Mouse (Mus musculus): ENCODE measurements around the gene Cpa1.

GRCm38 (mm10) chr6:30652425-30653188, 13.6 kb downstream of the Cpa1 start:
- TF ChIP-seq POLR2A (IDR thresholded peaks at IDR 0.05; ENCODE audit: control insufficient read depth, extremely low read depth, insufficient read depth, low read length, poor library complexity) (no peak), CTCF (IDR thresholded peaks at IDR 0.05; ENCODE audit: borderline replicate concordance, control insufficient read depth, extremely low read depth, insufficient read depth, low read length, poor library complexity) (no peak)

Data from thymus, adult 2 months (tissue).